ENCODE assay signal across 11 mouse cellular contexts in the genomic region with DNA sequence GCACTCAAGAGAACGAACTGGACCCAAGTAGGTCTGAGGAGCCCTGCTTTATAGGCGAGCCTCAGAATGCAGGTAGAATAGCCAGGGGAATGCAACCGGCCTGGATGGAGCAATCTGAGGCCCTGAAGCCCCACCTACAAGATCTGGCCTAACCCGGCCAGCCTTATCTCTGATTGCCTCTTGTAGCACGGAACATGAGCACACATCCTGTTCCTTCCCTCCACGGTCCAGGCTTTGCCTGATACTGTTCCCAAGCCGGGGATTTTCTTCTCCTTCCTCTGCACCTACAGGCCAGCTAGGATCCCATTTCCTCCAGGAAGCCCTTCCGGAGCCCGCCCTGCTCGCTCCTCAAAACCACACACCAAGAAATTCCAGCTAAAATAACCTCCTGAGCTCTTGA. TPM values are rescaled to one million over a fixed set of nuclear protein-coding genes. Genes with fewer than 3 reads are reported as not detected.
DNase-seq lines count a peak whose midpoint lies in the region; ATAC-seq lines count a peak whose summit lies in the region.
"Had no signal": no experiment of that assay in that cellular context is flagged by ENCODE, and none has a peak within 500 bp of the region (broad histone marks: within the 10 kb centered on the region; RNA-seq: fewer than 3 reads in every experiment).

No protein-coding gene starts in this region.

- H3K36me3 ChIP-seq in stomach, embryonic 15.5 days: no peaks in the 10 kb centered on the region
- no peaks in the 10 kb centered on the region for H3K36me3 ChIP-seq in hindbrain, embryonic 10.5 days
- H3K36me3 ChIP-seq: limb, embryonic 12.5 days had no signal

- no peak overlapping the region for H3K27ac ChIP-seq in stomach, embryonic 15.5 days
- H3K27ac ChIP-seq in hindbrain, embryonic 10.5 days: no peak overlapping the region
- H3K27ac ChIP-seq: limb, embryonic 12.5 days had no signal

- no peak overlapping the region for H3K4me3 ChIP-seq in stomach, embryonic 15.5 days (replicated peaks)
- no peak overlapping the region for H3K4me3 ChIP-seq in hindbrain, embryonic 10.5 days
- H3K4me3 ChIP-seq: limb, embryonic 12.5 days had no signal

- DNase-seq in heart, adult 9 months (ENCODE audit: low spot score in 2 of 2): peak; percentile 20 to 52
- DNase-seq in heart, postnatal 4 days: peak; percentile 32
- peak; percentile 35 to 77 for DNase-seq in kidney, postnatal 25 days
- DNase-seq in layer of hippocampus, postnatal 14 days (ENCODE audit: low spot score in 2 of 2): no peak
- no peak for DNase-seq in MN1 (ENCODE audit: low spot score)
- DNase-seq in hindbrain, embryonic 10.5 days (ENCODE audit: low spot score): no peak
- DNase-seq: adrenal gland, postnatal 25 days; cerebellum, adult 2 months; thymus, adult 18-20 months had no signal

- H3K9ac ChIP-seq in stomach, embryonic 15.5 days: no peak overlapping the region
- H3K9ac ChIP-seq: limb, embryonic 12.5 days had no signal

- no peaks in the 10 kb centered on the region for H3K9me3 ChIP-seq in stomach, embryonic 15.5 days
- H3K9me3 ChIP-seq in hindbrain, embryonic 10.5 days: no peaks in the 10 kb centered on the region
- H3K9me3 ChIP-seq: limb, embryonic 12.5 days had no signal

- peaks cover 8% of the 10 kb centered on the region; the same call in 1 of the 2 replicates for H3K27me3 ChIP-seq in stomach, embryonic 15.5 days (replicated peaks)
- H3K27me3 ChIP-seq in hindbrain, embryonic 10.5 days (ENCODE audit: insufficient read depth, poor library complexity, severe bottlenecking): peaks cover 32% of the 10 kb centered on the region

- peak; percentile 86 for ATAC-seq in stomach, embryonic 15.5 days (ENCODE audit: insufficient read depth, low FRiP score, low read depth)

- 47% methylated on average over 10 of the region's 10 CpGs for WGBS in stomach, embryonic 15.5 days
- 73% methylated on average over 10 of the region's 10 CpGs for WGBS in hindbrain, embryonic 10.5 days

- no peak overlapping the region for H3K4me2 ChIP-seq in stomach, embryonic 15.5 days
- H3K4me2 ChIP-seq: limb, embryonic 12.5 days had no signal

- H3K4me1 ChIP-seq in stomach, embryonic 15.5 days: 0 out of 2 replicates have a peak, but pooled peaks cover 3% of the 10 kb centered on the region
- peaks cover 18% of the 10 kb centered on the region for H3K4me1 ChIP-seq in hindbrain, embryonic 10.5 days (replicated peaks)

RNA-seq across cellular contexts. Expression of gene Srcin1, which starts 9.9 kb away (rescaled TPM):
- total RNA-seq in heart, postnatal 4 days (2021): under 1 TPM; 0.12 to 0.23 TPM
- polyA plus RNA-seq in stomach, embryonic 15.5 days (2015; fragmentation: Nextera tagmentation; extraction: Ambion mirVana): 0.33 and 0.44 TPM in 2 replicates
- 100 to 1,000 TPM; 309 to 331 TPM for total RNA-seq in layer of hippocampus, postnatal 14 days (2021)
- polyA plus RNA-seq in hindbrain, embryonic 10.5 days (2016; fragmentation: Nextera tagmentation; extraction: Ambion mirVana): 0.76 and 1.8 TPM in 2 replicates

RNA-seq across cellular contexts. Expression of gene Epop, which starts 43.6 kb away (rescaled TPM):
- 1 to 10 TPM; 1.4 TPM for total RNA-seq in heart, postnatal 4 days (2021)
- polyA plus RNA-seq in stomach, embryonic 15.5 days (2015; fragmentation: Nextera tagmentation; extraction: Ambion mirVana): 3.7 and 3.9 TPM in 2 replicates
- total RNA-seq in layer of hippocampus, postnatal 14 days (2021): 10 to 100 TPM; 12.1 to 13.5 TPM
- polyA plus RNA-seq in hindbrain, embryonic 10.5 days (2016; fragmentation: Nextera tagmentation; extraction: Ambion mirVana): 13.4 and 14.3 TPM in 2 replicates

Comparison
In these comparisons a context has a peak if more than half of its experiments do, and no peak if none do; other contexts are left out.
1. DNase-seq: peak in heart, adult 9 months (2 of 2), heart, postnatal 4 days (single experiment) and kidney, postnatal 25 days (2 of 2); none in layer of hippocampus, postnatal 14 days (0 of 2), MN1 (single experiment) and hindbrain, embryonic 10.5 days (single experiment).
2. RNA of gene Srcin1, which starts 9.9 kb away (total RNA-seq): 309 to 331 TPM in layer of hippocampus, postnatal 14 days; 0.12 to 0.23 TPM in heart, postnatal 4 days; every median in the first group is over 100 times any median in the second.
3. RNA of gene Epop, which starts 43.6 kb away (total RNA-seq): 12.1 to 13.5 TPM in layer of hippocampus, postnatal 14 days; 1.4 TPM in heart, postnatal 4 days; every median in the first group is over 4 times any median in the second.